Mouse (Mus musculus): Measurements from ENCODE around the gene Setd3. TPM values are rescaled to one million over a fixed set of nuclear protein-coding genes. Genes with fewer than 3 reads are reported as not detected.

Setd3 gene
- polyA plus RNA-seq, 1 experiment = 9.6 TPM

DNA sequence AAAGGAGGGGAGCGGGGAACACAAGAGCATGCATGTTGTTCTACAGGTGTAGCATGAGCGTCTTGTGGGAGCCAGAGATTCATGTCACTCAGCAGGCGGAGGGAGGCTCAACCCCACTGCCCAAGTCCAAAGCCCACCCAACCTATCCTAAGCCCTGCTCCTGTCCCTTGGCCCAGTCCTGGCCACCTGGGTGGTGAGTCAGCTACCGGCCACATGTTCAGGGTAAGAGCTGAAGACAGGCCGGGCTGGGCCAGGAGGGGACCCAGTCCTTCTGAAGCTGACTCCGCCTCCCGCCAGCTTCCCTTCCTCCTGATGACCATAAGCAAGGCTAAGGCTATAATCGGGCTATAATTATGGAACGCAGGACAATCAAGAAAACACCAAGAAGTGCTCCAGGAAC is 29.1 kb upstream of the Setd3 start:
- no peak for TF ChIP-seq POLR2A (IDR thresholded peaks at IDR 0.05; ENCODE audit: low read depth, low read length)
- no peak for TF ChIP-seq CTCF (IDR thresholded peaks at IDR 0.05; ENCODE audit: extremely low read depth, insufficient read depth, insufficient read length, insufficient replicate concordance)
- no peak for DNase-seq (ENCODE audit: low read depth in 1 of 2, low spot score in 2 of 2)
- Histone ChIP-seq H3K27me3 (ENCODE audit: control insufficient read depth, insufficient read depth, low read length) (no peaks in the 10 kb centered on the region), H3K4me1 (ENCODE audit: control insufficient read depth, insufficient read depth, insufficient read length) (no peaks in the 10 kb centered on the region), H3K36me3 (ENCODE audit: control insufficient read depth, insufficient read depth, low read length) (peaks cover 2% of the 10 kb centered on the region; the same call in 1 of the 2 replicates), H3K27ac (ENCODE audit: insufficient read depth, low read length) (no peak overlapping the region), H3K4me3 (ENCODE audit: extremely low read depth, insufficient read depth, insufficient read length) (no peak overlapping the region)
- 94% methylated on average over 9 of the region's 9 CpGs for WGBS

- 15% methylated on average over 5 of the region's 5 CpGs for WGBS
- no peaks in the 10 kb centered on the region for H3K27me3 ChIP-seq (ENCODE audit: control insufficient read depth, insufficient read depth, low read length)
- H3K36me3 ChIP-seq (ENCODE audit: control insufficient read depth, insufficient read depth, low read length) = peaks cover 14% of the 10 kb centered on the region
- H3K27ac ChIP-seq (ENCODE audit: insufficient read depth, low read length) = no peak overlapping the region
- TF ChIP-seq CTCF (IDR thresholded peaks at IDR 0.05; ENCODE audit: extremely low read depth, insufficient read depth, insufficient read length, insufficient replicate concordance) (peak; percentile 73; the same call in 1 of the 2 replicates), POLR2A (IDR thresholded peaks at IDR 0.05; ENCODE audit: low read depth, low read length) (no peak)
- H3K4me3 ChIP-seq (ENCODE audit: extremely low read depth, insufficient read depth, insufficient read length) = no peak overlapping the region
- DNase-seq (ENCODE audit: low read depth in 1 of 2, low spot score in 2 of 2) = peak; percentile 7 to 61
- H3K4me1 ChIP-seq (ENCODE audit: control insufficient read depth, insufficient read depth, insufficient read length) = no peaks in the 10 kb centered on the region
Observed at GRCm38 (mm10) chr12:108206641-108207040, 27.5 kb upstream of the Setd3 start.

DNA sequence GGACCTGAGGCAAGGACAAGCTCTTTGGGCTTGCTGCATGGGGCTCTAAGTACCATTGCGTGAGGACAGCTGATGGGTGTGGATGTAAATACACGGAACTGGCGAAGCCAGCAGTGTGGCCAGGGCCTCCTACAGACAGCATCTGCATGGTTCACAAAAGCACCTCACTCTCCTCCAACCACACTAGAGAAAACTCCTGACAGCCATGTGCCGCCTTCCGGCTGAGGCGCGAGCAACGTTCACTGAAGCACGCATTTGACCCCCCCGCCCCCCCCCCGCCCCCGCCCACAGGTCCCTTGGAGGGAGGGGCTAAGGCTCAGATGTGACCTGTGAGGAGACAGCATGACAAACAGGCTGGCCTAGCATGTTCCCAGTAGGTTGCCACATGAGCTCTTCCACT is 25.9 kb upstream of the Setd3 start:
- no peak for DNase-seq (ENCODE audit: low read depth in 1 of 2, low spot score in 2 of 2)
- no peaks in the 10 kb centered on the region for H3K27me3 ChIP-seq (ENCODE audit: control insufficient read depth, insufficient read depth, low read length)
- no peaks in the 10 kb centered on the region for H3K4me1 ChIP-seq (ENCODE audit: control insufficient read depth, insufficient read depth, insufficient read length)
- 83% methylated on average over 12 of the region's 12 CpGs for WGBS
- H3K36me3 ChIP-seq (ENCODE audit: control insufficient read depth, insufficient read depth, low read length) = peaks cover 26% of the 10 kb centered on the region
- H3K4me3 ChIP-seq (ENCODE audit: extremely low read depth, insufficient read depth, insufficient read length) = no peak overlapping the region
- H3K27ac ChIP-seq (ENCODE audit: insufficient read depth, low read length) = no peak overlapping the region
- no peak for TF ChIP-seq POLR2A (IDR thresholded peaks at IDR 0.05; ENCODE audit: low read depth, low read length)
- TF ChIP-seq CTCF (IDR thresholded peaks at IDR 0.05; ENCODE audit: extremely low read depth, insufficient read depth, insufficient read length, insufficient replicate concordance) = no peak

- Histone ChIP-seq H3K4me1 (ENCODE audit: control insufficient read depth, insufficient read depth, insufficient read length) (no peaks in the 10 kb centered on the region), H3K27me3 (ENCODE audit: control insufficient read depth, insufficient read depth, low read length) (no peaks in the 10 kb centered on the region), H3K27ac (ENCODE audit: insufficient read depth, low read length) (peak overlapping the region; percentile 38; the same call in 1 of the 2 replicates), H3K4me3 (ENCODE audit: extremely low read depth, insufficient read depth, insufficient read length) (no peak overlapping the region), H3K36me3 (ENCODE audit: control insufficient read depth, insufficient read depth, low read length) (peaks cover 34% of the 10 kb centered on the region)
- 73% methylated on average over 8 of the region's 8 CpGs for WGBS
- TF ChIP-seq POLR2A (IDR thresholded peaks at IDR 0.05; ENCODE audit: low read depth, low read length) (no peak), CTCF (IDR thresholded peaks at IDR 0.05; ENCODE audit: extremely low read depth, insufficient read depth, insufficient read length, insufficient replicate concordance) (no peak)
- no peak for DNase-seq (ENCODE audit: low read depth in 1 of 2, low spot score in 2 of 2)
Observed at GRCm38 (mm10) chr12:108203895-108204294, 24.8 kb upstream of the Setd3 start.

- peaks cover 61% of the 10 kb centered on the region for H3K36me3 ChIP-seq (ENCODE audit: control insufficient read depth, insufficient read depth, low read length)
- TF ChIP-seq CTCF (IDR thresholded peaks at IDR 0.05; ENCODE audit: extremely low read depth, insufficient read depth, insufficient read length, insufficient replicate concordance) = no peak
- no peak for TF ChIP-seq POLR2A (IDR thresholded peaks at IDR 0.05; ENCODE audit: low read depth, low read length)
- no peaks in the 10 kb centered on the region for H3K27me3 ChIP-seq (ENCODE audit: control insufficient read depth, insufficient read depth, low read length)
- H3K4me3 ChIP-seq (ENCODE audit: extremely low read depth, insufficient read depth, insufficient read length) = no peak overlapping the region
- DNase-seq (ENCODE audit: low read depth in 1 of 2, low spot score in 2 of 2) = no peak
- H3K4me1 ChIP-seq (ENCODE audit: control insufficient read depth, insufficient read depth, insufficient read length) = no peaks in the 10 kb centered on the region
- no peak overlapping the region for H3K27ac ChIP-seq (ENCODE audit: insufficient read depth, low read length)
- 94% methylated on average over 1 of the region's 1 CpGs for WGBS
Observed at GRCm38 (mm10) chr12:108200094-108200493, 21.0 kb upstream of the Setd3 start.

DNA sequence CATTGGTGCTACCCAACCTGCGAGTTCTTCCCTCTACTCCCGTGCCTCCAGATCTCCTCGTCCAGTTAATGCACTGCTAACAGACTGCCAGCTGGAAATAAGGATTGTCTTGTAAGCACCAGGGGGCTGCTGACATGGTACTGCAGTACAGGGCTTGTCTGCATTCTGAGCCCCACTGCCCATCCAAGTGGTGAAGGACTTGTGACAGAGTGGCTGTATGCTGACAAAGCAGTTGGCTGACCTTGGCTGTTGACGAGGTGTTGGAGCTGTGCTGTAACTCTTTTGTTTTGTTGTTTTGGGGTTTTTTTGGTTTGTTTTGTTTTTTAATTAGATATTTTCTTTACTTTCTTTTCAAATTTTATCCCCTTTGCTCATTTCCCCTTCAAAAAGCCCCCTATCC is 19.3 kb upstream of the Setd3 start:
- Histone ChIP-seq H3K27me3 (ENCODE audit: control insufficient read depth, insufficient read depth, low read length) (no peaks in the 10 kb centered on the region), H3K4me1 (ENCODE audit: control insufficient read depth, insufficient read depth, insufficient read length) (no peaks in the 10 kb centered on the region), H3K4me3 (ENCODE audit: extremely low read depth, insufficient read depth, insufficient read length) (no peak overlapping the region), H3K36me3 (ENCODE audit: control insufficient read depth, insufficient read depth, low read length) (peaks cover 75% of the 10 kb centered on the region), H3K27ac (ENCODE audit: insufficient read depth, low read length) (no peak overlapping the region)
- no peak for TF ChIP-seq CTCF (IDR thresholded peaks at IDR 0.05; ENCODE audit: extremely low read depth, insufficient read depth, insufficient read length, insufficient replicate concordance)
- no peak for TF ChIP-seq POLR2A (IDR thresholded peaks at IDR 0.05; ENCODE audit: low read depth, low read length)
- DNase-seq (ENCODE audit: low read depth in 1 of 2, low spot score in 2 of 2) = no peak
- 93% methylated on average over 4 of the region's 4 CpGs for WGBS

- Histone ChIP-seq H3K27me3 (ENCODE audit: control insufficient read depth, insufficient read depth, low read length) (no peaks in the 10 kb centered on the region), H3K4me1 (ENCODE audit: control insufficient read depth, insufficient read depth, insufficient read length) (no peaks in the 10 kb centered on the region), H3K36me3 (ENCODE audit: control insufficient read depth, insufficient read depth, low read length) (peaks cover 67% of the 10 kb centered on the region), H3K27ac (ENCODE audit: insufficient read depth, low read length) (no peak overlapping the region), H3K4me3 (ENCODE audit: extremely low read depth, insufficient read depth, insufficient read length) (no peak overlapping the region)
- DNase-seq (ENCODE audit: low read depth in 1 of 2, low spot score in 2 of 2) = no peak
- no peak for TF ChIP-seq CTCF (IDR thresholded peaks at IDR 0.05; ENCODE audit: extremely low read depth, insufficient read depth, insufficient read length, insufficient replicate concordance)
- no peak for TF ChIP-seq POLR2A (IDR thresholded peaks at IDR 0.05; ENCODE audit: low read depth, low read length)
- WGBS = 94% methylated on average over 11 of the region's 11 CpGs
Observed at GRCm38 (mm10) chr12:108195761-108196160, 16.6 kb upstream of the Setd3 start.
